Mouse (Mus musculus) liver, adult 2 months (tissue): ENCODE results near the gene Trabd2b.

Experiments used
- CTCF ChIP-seq: fragments of 200-500 bp; IDR thresholded peaks from 2 replicates; pipeline ENCODE4 v1.5.1; 2011; ENCODE audit warnings: low read depth, low read length, control low read depth
- POLR2A ChIP-seq: fragments of 200-500 bp; IDR thresholded peaks from 2 replicates; pipeline ENCODE4 v1.6.1; 2011; ENCODE audit warnings: low read length, control low read depth; ENCODE audit not compliant: insufficient read depth; ENCODE audit errors: extremely low read depth

DNA sequence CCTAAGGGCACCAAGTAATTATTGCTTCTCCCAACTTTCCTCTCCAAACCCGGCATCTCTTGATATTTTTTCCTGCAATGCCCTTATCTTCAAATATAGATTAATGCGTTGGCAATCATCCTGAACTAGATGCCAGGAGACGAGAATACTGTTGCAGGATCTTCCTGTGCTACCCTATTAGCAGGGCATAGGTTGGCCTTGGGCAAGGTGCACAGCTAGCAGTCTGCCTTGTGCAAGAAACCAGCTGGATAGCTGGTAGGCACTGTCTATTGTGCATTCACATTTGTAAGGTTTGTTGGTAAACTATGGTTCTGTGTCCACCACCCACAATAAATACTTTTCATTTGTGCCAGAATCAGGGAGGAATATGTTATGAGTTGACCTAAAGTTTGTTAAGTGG lies 992 bp downstream of the Trabd2b start:
- TF ChIP-seq CTCF, result no peak
- TF ChIP-seq POLR2A, result no peak
